Mouse (Mus musculus) cerebellum, adult 2 months (tissue): ENCODE data around the gene Clic6. TPM values are rescaled to one million over a fixed set of nuclear protein-coding genes. Genes with fewer than 3 reads are reported as not detected.
A peak's percentile ranks its signal among the peaks of the same experiment; 100 is the strongest.

Source experiments
- DNase-seq, 2 experiments: peaks; one replicate each; pipeline ENCODE4 v3.0.0; 2021
- H3K27ac ChIP-seq: fragments of 200-500 bp; 2 replicates; pipeline ENCODE4 v1.5.1; 2012; ENCODE audit warnings: low read length, control low read depth, inconsistent platforms; ENCODE audit not compliant: insufficient read depth
- H3K27me3 ChIP-seq: fragments of 200-500 bp; 2 replicates; pipeline ENCODE4 v1.6.1; 2012; ENCODE audit warnings: inconsistent platforms, mild to moderate bottlenecking, low read length, moderate library complexity; ENCODE audit not compliant: control insufficient read depth, insufficient read depth
- H3K4me1 ChIP-seq: fragments of 200-500 bp; 2 replicates; pipeline ENCODE4 v1.6.1; 2011; ENCODE audit warnings: low read length; ENCODE audit not compliant: control insufficient read depth, insufficient read depth
- H3K4me3 ChIP-seq: fragments of 200-500 bp; replicated peaks from 2 replicates; pipeline ENCODE3; 2011; ENCODE audit warnings: mild to moderate bottlenecking, low read depth, low read length, control low read depth; ENCODE audit not compliant: insufficient read depth
- CTCF ChIP-seq: fragments of 200-500 bp; IDR thresholded peaks from 2 replicates; pipeline ENCODE4 v1.5.1; 2011; ENCODE audit warnings: low read depth, mild to moderate bottlenecking, control low read depth, low read length, moderate library complexity, borderline replicate concordance; ENCODE audit not compliant: insufficient read depth
- POLR2A ChIP-seq: fragments of 200-500 bp; IDR thresholded peaks from 2 replicates; pipeline ENCODE4 v1.6.1; 2011; ENCODE audit warnings: low read length, control low read depth, borderline replicate concordance; ENCODE audit not compliant: insufficient read depth
- WGBS: fragments of 180-500 bp; shearing (Covaris S2); methylation state at CpG from one replicate; pipeline ENCODE4 v1.1.7; 2018; 5-methylcytosine and 5-hydroxymethylcytosine counted together
- polyA plus RNA-seq: library from polyadenylated mRNA; depleted of rRNA; stranded (reverse); fragments of >200 nt; gene quantifications from 2 replicates; pipeline ENCODE4 v1.2.3, GENCODE M21; 2012

Clic6 gene
- polyA plus RNA-seq, 1 experiment = 7.9 TPM

GRCm38 (mm10) chr16:92464390-92464972, 21.1 kb upstream of the Clic6 start:
- Histone ChIP-seq H3K4me3 (peak overlapping the region; percentile 63), H3K27me3 (no peaks in the 10 kb centered on the region), H3K4me1 (peaks cover 3% of the 10 kb centered on the region; the same call in 1 of the 2 replicates), H3K27ac (no peak overlapping the region)
- WGBS = 11% methylated on average over 14 of the region's 14 CpGs
- TF ChIP-seq CTCF (no peak), POLR2A (no peak)
- no peak for DNase-seq

GRCm38 (mm10) chr16:92465226-92465625, 20.3 kb upstream of the Clic6 start:
- Histone ChIP-seq H3K27me3 (no peaks in the 10 kb centered on the region), H3K4me1 (peaks cover 3% of the 10 kb centered on the region; the same call in 1 of the 2 replicates), H3K4me3 (peak overlapping the region; percentile 63), H3K27ac (no peak overlapping the region)
- under 1% methylated on average over 10 of the region's 10 CpGs for WGBS
- peak in 1 of 2 experiments; percentile 34 for DNase-seq
- TF ChIP-seq CTCF (no peak), POLR2A (no peak)

GRCm38 (mm10) chr16:92465642-92466526, 19.7 kb upstream of the Clic6 start:
- under 1% methylated on average over 90 of the region's 94 CpGs for WGBS
- H3K4me1 ChIP-seq = peaks cover 3% of the 10 kb centered on the region; the same call in 1 of the 2 replicates

GRCm38 (mm10) chr16:92467041-92467440, 18.5 kb upstream of the Clic6 start:
- H3K4me3 ChIP-seq = no peak overlapping the region

More at GRCm38 (mm10) chr16:92465642-92466526, 19.7 kb upstream of the Clic6 start:
- no peaks in the 10 kb centered on the region for H3K27me3 ChIP-seq
- peak overlapping the region; percentile 55; the same call in 1 of the 2 replicates for H3K27ac ChIP-seq
- H3K4me3 ChIP-seq = peak overlapping the region; percentile 63
- no peak for TF ChIP-seq CTCF
- 0 out of 2 replicates have a peak, but pooled peaks have one; percentile 40 for TF ChIP-seq POLR2A
- DNase-seq = peak; percentile 98 to 99

GRCm38 (mm10) chr16:92468459-92468858, 17.1 kb upstream of the Clic6 start:
- WGBS = 77% methylated on average over 14 of the region's 14 CpGs
- no peaks in the 10 kb centered on the region for H3K27me3 ChIP-seq
- peaks cover 3% of the 10 kb centered on the region; the same call in 1 of the 2 replicates for H3K4me1 ChIP-seq
- no peak for DNase-seq
- TF ChIP-seq CTCF (no peak), POLR2A (no peak)
- no peak overlapping the region for H3K27ac ChIP-seq
- H3K4me3 ChIP-seq = no peak overlapping the region

More at GRCm38 (mm10) chr16:92467041-92467440, 18.5 kb upstream of the Clic6 start:
- no peaks in the 10 kb centered on the region for H3K27me3 ChIP-seq
- 80% methylated on average over 5 of the region's 5 CpGs for WGBS
- DNase-seq = no peak
- peaks cover 3% of the 10 kb centered on the region; the same call in 1 of the 2 replicates for H3K4me1 ChIP-seq
- TF ChIP-seq POLR2A (no peak), CTCF (no peak)
- no peak overlapping the region for H3K27ac ChIP-seq

- WGBS = 79% methylated on average over 6 of the region's 6 CpGs
- Histone ChIP-seq H3K27me3 (no peaks in the 10 kb centered on the region), H3K27ac (no peak within 1 kb of the TSS)
These were observed 14.8 kb upstream of the Clic6 start, which contains the start of gene Rcan1 for GRCm38 (mm10) chr16:92470706-92471105. Rcan1 (minus strand) TSS chr16:92470867.

GRCm38 (mm10) chr16:92472898-92473297, 12.6 kb upstream of the Clic6 start:
- no peaks in the 10 kb centered on the region for H3K4me1 ChIP-seq
- no peak for DNase-seq
- H3K27ac ChIP-seq = no peak overlapping the region
- no peaks in the 10 kb centered on the region for H3K27me3 ChIP-seq
- 88% methylated on average over 3 of the region's 3 CpGs for WGBS
- TF ChIP-seq CTCF (no peak), POLR2A (no peak)
- no peak overlapping the region for H3K4me3 ChIP-seq

More at GRCm38 (mm10) chr16:92470706-92471105, 14.8 kb upstream of the Clic6 start, which contains the start of gene Rcan1:
- Histone ChIP-seq H3K4me3 (no peak within 1 kb of the TSS), H3K4me1 (no peaks in the 10 kb centered on the region)
- no peak for DNase-seq
- no peak for TF ChIP-seq POLR2A
- TF ChIP-seq CTCF = no peak
